Mouse (Mus musculus): Measurements from ENCODE around the gene Calhm4. TPM values are rescaled to one million over a fixed set of nuclear protein-coding genes. Genes with fewer than 3 reads are reported as not detected.

Gene Calhm4
- total RNA-seq (2021) = not detected
- long read RNA-seq, experiment 1 = 0 reads
- long read RNA-seq, experiment 2 = 0 reads

- no peak within 1 kb of the TSS for H3K4me3 ChIP-seq
- no peak for DNase-seq
Observed at GRCm38 (mm10) chr10:34044210-34044609, at the start of gene Calhm4. Gene Calhm4 (minus strand): TSS chr10:34044310.

DNA sequence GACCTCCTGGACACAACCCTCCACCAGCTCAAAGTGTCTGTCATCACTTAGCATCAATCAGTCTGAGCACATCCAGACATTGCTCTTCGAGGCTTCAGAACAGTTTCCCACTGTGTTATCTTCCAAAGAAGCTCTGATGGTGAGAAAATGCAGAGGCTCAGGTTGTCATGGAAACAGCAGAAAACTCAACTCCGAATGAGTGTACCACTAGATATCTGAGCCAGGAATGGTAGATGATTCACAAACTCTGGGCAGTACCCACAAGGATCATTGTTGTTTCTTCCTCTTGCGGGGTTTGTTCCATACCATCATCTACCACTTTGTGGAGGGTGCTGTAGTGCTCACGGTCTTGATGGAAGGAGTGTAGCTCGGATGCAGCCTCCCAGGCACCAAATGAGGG, 47.8 kb upstream of the Calhm4 start:
- intact Hi-C loops (cut with DNase I) = no loop called here
- Histone ChIP-seq H3K27ac (no peak overlapping the region), H3K4me3 (no peak overlapping the region)
- TF ChIP-seq CTCF (IDR thresholded peaks at IDR 0.05) = no peak
- DNase-seq = no peak

More at GRCm38 (mm10) chr10:34044210-34044609, at the start of gene Calhm4:
- no peak within 1 kb of the TSS for H3K27ac ChIP-seq
- no peak for TF ChIP-seq CTCF (IDR thresholded peaks at IDR 0.05)
- intact Hi-C loops (cut with DNase I) = loop anchor here (5.0 kb wide), 1 partner anchor 53 kb away; the partner anchor contains the start of gene Calhm5

- intact Hi-C loops (cut with DNase I) = no loop called here
- TF ChIP-seq CTCF (IDR thresholded peaks at IDR 0.05) = no peak
- Histone ChIP-seq H3K4me3 (no peak overlapping the region), H3K27ac (no peak overlapping the region)
- DNase-seq = no peak
Observed at GRCm38 (mm10) chr10:34090481-34090880, 46.4 kb upstream of the Calhm4 start.

DNA sequence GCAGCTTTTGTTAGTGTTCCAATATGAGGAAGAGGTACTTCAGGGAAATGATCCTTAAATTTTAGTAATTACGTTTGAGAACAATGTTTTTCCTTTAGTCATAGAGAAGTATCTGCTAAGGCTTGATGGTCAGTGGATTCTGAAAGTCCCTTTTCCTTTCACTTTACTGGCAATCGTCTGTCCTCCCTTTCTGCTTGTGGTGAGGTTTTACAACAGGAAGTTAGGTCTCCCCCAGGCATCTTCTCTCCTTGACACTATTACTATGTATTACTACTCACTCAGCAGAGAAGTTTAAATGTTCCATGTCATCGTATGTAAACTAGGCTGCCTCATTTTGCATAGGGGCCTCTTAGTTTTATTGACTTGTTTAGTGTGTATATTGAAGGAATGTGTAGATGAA, 45.4 kb upstream of the Calhm4 start:
- DNase-seq = no peak
- Histone ChIP-seq H3K27ac (peak overlapping the region; percentile 63), H3K4me3 (no peak overlapping the region)
- TF ChIP-seq CTCF (IDR thresholded peaks at IDR 0.05) = no peak
- intact Hi-C loops (cut with DNase I) = no loop called here

DNA sequence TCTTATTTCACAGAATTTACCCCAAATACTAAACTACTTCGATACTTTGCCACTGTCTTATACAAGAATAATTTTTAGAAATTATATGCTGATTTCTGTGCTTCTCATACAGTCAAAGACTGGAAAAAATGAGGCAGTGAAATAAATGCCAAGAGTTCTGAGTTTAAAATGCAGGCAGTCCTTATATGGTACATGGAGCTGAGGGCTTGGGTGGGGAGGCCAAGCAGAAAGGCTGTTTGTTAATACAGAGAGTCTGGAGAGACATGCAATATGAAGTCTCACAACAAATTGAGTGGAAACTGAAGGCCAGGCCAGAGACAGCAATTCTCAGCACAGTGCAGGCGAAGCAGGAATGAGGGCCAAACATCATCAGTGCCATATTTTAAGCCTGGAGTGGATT, 44.4 kb upstream of the Calhm4 start:
- peak overlapping the region; percentile 63 for H3K27ac ChIP-seq
- intact Hi-C loops (cut with DNase I) = no loop called here
- TF ChIP-seq CTCF (IDR thresholded peaks at IDR 0.05) = no peak
- no peak overlapping the region for H3K4me3 ChIP-seq
- DNase-seq = no peak

- intact Hi-C loops (cut with DNase I) = no loop called here
- no peak for DNase-seq
- no peak overlapping the region for H3K4me3 ChIP-seq
- no peak for TF ChIP-seq CTCF (IDR thresholded peaks at IDR 0.05)
- no peak overlapping the region for H3K27ac ChIP-seq
Observed at GRCm38 (mm10) chr10:34086514-34086913, 42.4 kb upstream of the Calhm4 start.

DNA sequence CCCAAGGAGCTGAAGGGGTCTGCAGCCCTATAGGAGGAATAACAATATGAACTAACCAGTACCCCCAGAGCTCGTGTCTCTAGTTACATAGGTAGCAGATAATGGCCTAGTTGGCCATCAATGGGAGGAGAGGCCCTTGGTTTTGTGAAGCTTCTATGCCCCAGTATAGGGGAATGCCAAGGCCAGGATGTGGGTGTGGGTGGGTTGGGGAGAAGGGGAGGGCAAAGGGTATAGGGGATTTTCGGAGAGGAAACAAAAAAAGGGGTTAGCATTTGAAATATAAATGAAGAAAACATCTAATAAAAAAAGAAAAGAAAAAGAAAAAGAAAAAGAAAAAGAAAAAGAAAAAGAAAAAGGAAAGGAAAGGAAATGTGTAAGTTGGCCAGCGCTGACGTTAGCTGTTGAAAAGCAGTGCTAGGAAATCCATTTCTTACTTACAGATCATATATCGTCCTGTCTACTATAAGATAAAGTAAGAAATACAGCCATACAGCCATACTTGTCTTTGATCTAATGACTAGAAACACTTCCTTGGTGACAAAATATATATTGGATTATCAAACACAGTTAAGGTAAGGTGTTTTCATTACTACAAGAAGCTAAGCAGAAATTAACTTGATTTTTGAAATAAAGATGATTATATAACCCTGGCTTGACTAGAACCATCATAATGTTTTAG, 30.6 kb upstream of the Calhm4 start:
- intact Hi-C loops (cut with DNase I) = no loop called here
- Histone ChIP-seq H3K27ac (no peak overlapping the region), H3K4me3 (no peak overlapping the region)
- no peak for TF ChIP-seq CTCF (IDR thresholded peaks at IDR 0.05)
- no peak for DNase-seq

DNA sequence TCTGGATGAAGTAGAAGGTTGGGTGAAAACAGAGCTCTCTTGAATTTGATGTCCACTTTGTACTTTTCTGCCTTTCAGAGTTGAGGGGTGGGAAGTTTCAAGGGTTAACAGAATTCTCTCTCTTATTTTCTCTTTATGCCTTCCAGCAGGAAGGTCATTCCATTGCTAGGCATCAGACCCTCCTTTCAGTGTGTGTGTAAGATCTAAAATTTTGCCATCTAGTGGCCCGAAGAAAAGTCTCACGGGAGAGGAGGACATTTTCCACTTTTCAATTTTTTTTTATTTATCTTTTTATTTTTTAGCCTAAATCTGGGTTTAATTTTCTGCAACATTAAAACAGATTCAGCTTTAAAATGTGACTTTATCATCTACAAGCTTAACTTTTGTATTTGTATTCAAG, 27.5 kb upstream of the Calhm4 start:
- H3K4me3 ChIP-seq = no peak overlapping the region
- intact Hi-C loops (cut with DNase I) = no loop called here
- no peak overlapping the region for H3K27ac ChIP-seq
- DNase-seq = no peak
- no peak for TF ChIP-seq CTCF (IDR thresholded peaks at IDR 0.05)

DNA sequence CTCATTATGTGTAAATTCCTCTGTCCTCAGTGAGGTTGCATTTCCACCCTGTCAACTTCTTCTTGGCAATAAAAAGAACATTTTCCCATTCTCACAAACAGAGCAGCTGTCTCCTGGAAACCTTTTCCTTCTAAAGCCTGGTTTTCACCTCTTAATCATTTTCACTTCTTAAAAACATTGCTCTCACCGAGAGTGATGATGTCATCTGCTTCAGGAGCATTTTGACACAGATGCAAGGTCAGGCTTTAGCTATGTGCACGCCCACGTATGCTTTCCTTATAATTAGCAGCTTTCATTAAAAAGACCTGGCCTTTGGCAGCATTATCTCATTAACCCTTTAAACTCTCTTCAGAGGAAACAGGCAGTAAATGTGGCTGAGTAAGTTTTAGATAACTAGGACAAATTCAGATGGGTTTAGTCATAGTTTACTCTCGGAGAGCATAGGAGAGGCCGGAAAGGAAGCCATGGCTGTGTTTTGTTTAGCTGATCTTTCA, 26.9 kb upstream of the Calhm4 start:
- Histone ChIP-seq H3K27ac (no peak overlapping the region), H3K4me3 (no peak overlapping the region)
- no peak for TF ChIP-seq CTCF (IDR thresholded peaks at IDR 0.05)
- DNase-seq = no peak
- intact Hi-C loops (cut with DNase I) = no loop called here

GRCm38 (mm10) chr10:34069606-34070005, 25.5 kb upstream of the Calhm4 start:
- no peak for DNase-seq

DNA sequence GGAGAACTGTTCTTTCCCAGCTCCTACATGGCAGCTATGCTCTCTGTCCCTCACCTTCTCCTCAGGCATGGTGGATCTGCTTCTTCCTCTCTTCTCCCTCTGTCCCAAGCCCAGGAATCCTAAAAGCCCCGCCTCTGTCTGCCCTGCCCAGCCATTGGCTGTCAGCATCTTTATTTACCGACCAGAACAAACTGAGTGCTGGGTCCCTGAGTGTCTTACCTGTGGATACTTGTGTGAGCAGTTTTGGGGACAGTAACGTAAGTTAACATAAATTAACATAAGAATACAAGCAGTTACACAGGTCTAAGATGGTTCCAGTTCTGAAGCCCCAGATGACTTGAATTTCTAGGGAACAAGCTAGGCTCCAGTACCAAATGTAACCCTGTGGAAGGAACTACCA, 22.5 kb upstream of the Calhm4 start:
- Histone ChIP-seq H3K27ac (no peak overlapping the region), H3K4me3 (no peak overlapping the region)
- no peak for TF ChIP-seq CTCF (IDR thresholded peaks at IDR 0.05)
- intact Hi-C loops (cut with DNase I) = no loop called here
- no peak for DNase-seq

More at GRCm38 (mm10) chr10:34069606-34070005, 25.5 kb upstream of the Calhm4 start:
- TF ChIP-seq CTCF (IDR thresholded peaks at IDR 0.05) = no peak
- intact Hi-C loops (cut with DNase I) = no loop called here
- Histone ChIP-seq H3K27ac (no peak overlapping the region), H3K4me3 (no peak overlapping the region)

- TF ChIP-seq CTCF (IDR thresholded peaks at IDR 0.05) = no peak
- intact Hi-C loops (cut with DNase I) = no loop called here
- no peak for DNase-seq
- H3K4me3 ChIP-seq = no peak overlapping the region
- no peak overlapping the region for H3K27ac ChIP-seq
Observed at GRCm38 (mm10) chr10:34053987-34054386, 9.9 kb upstream of the Calhm4 start.

GRCm38 (mm10) chr10:34037401-34037800, 6.7 kb downstream of the Calhm4 start, which contains the start of gene Trappc3l:
Gene Trappc3l (plus strand): TSS chr10:34037597.
- no peak for TF ChIP-seq CTCF (IDR thresholded peaks at IDR 0.05)
- no peak within 1 kb of the TSS for H3K4me3 ChIP-seq
- intact Hi-C loops (cut with DNase I) = loop anchor here (5.0 to 10.0 kb wide), 2 partner anchors 197 to 245 kb away; partner anchors contain the start of gene Tspyl1
- DNase-seq = no peak
- H3K27ac ChIP-seq = no peak within 1 kb of the TSS

- no peak for DNase-seq
- Histone ChIP-seq H3K4me3 (no peak overlapping the region), H3K27ac (no peak overlapping the region)
- TF ChIP-seq CTCF (IDR thresholded peaks at IDR 0.05) = peak; percentile 89
- intact Hi-C loops (cut with DNase I) = loop anchor here (5.0 to 10.0 kb wide), 2 partner anchors 198 to 246 kb away; partner anchors contain the start of gene Tspyl1
Observed at GRCm38 (mm10) chr10:34036587-34036986, 7.5 kb downstream of the Calhm4 start.

Data from gastrocnemius, adult 2 months (tissue).